In the genomic region with DNA sequence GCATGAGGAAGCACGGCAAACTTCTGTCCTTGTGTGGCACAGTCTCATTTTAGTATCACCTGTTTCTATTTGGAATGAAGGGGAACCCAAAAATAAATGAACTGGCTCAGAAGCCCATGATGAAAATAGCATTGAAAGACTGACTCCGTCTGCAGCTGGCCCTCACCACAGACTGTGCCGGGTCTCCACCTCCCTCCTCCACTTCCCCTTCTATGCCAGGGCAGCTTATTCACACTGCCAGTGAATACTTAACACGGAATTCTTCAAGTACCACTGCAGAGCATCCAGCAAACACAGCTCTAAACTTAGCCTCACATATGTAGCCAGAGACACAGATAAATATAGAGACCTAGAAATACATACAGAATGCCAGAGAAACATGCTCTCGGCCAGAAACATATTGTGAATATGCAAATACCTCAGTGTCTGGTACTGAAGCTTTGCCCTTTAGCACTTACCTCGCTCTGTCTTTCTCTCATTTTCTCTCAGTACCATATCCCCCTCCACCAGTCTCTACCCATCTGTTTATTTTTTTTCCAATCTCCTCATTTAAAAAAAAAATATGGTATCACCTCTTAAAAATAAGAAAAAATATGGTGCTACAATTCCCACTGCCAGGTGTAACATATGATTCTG, we compare ENCODE assay signal across 13 mouse cellular contexts.
DNase-seq lines count a peak whose midpoint lies in the region; ATAC-seq and TF ChIP-seq lines count a peak whose summit lies in the region.
"Had no signal": no experiment of that assay in that cellular context is flagged by ENCODE, and none has a peak within 500 bp of the region (broad histone marks: within the 10 kb centered on the region; RNA-seq: fewer than 3 reads in every experiment).

No protein-coding gene starts in this region.

- H3K27me3 ChIP-seq in cerebellum, adult 2 months (ENCODE audit: control insufficient read depth, insufficient read depth, low read length) = no peaks in the 10 kb centered on the region
- H3K27me3 ChIP-seq: liver, embryonic 15.5 days had no signal

- no peak for TF ChIP-seq POLR2A in cerebellum, adult 2 months (IDR thresholded peaks at IDR 0.05; ENCODE audit: borderline replicate concordance, insufficient read depth, low read length)

- WGBS in cerebellum, adult 2 months = 43% methylated on average over 6 of the region's 6 CpGs

- H3K4me1 ChIP-seq in cerebellum, adult 2 months (ENCODE audit: control insufficient read depth, insufficient read depth, low read length) = no peaks in the 10 kb centered on the region
- H3K4me1 ChIP-seq: liver, embryonic 15.5 days had no signal

- intact Hi-C loops in heart, postnatal 25 days (cut with DNase I) = loop anchor here (2.0 kb wide), 1 partner anchor 60 kb away; no protein-coding TSS in a partner anchor

- TF ChIP-seq CTCF in cerebellum, adult 2 months (IDR thresholded peaks at IDR 0.05; ENCODE audit: borderline replicate concordance, insufficient read depth, low read depth, low read length) = no peak

- DNase-seq in layer of hippocampus, adult 9-11 months = peak; percentile 47
- no peak for DNase-seq in layer of hippocampus, adult 8-10 months (ENCODE audit: low spot score in 2 of 2)
- peak; percentile 15 to 18 for DNase-seq in frontal cortex, postnatal 14 days (ENCODE audit: low spot score in 2 of 2)
- peak; percentile 15 for DNase-seq in heart, postnatal 25 days (ENCODE audit: low spot score)
- DNase-seq in right cerebral cortex, postnatal 25 days = peak; percentile 49
- no peak for DNase-seq in cerebellum, adult 2 months
- no peak for DNase-seq in cerebellum, adult 9-11 months
- DNase-seq: cerebellum, adult 18-20 months; thymus, postnatal 4 days had no signal

- no peak overlapping the region for H3K27ac ChIP-seq in cerebellum, adult 2 months (ENCODE audit: insufficient read depth, low read length)
- H3K27ac ChIP-seq: hindbrain, postnatal 0 days; liver, embryonic 15.5 days had no signal

- ATAC-seq in megakaryocyte-erythroid progenitor cell, adult 5-6 weeks (replicated peaks; ENCODE audit: low FRiP score, low TSS enrichment, poor library complexity, severe bottlenecking) = no peak
- ATAC-seq: hindbrain, postnatal 0 days had no signal

- H3K4me3 ChIP-seq in cerebellum, adult 2 months (replicated peaks; ENCODE audit: insufficient read depth, low read depth, low read length) = no peak overlapping the region
- H3K4me3 ChIP-seq: erythroblast, embryonic 14.5 days; liver, embryonic 15.5 days had no signal

Comparison
In these comparisons a context has a peak if more than half of its experiments do, and no peak if none do; other contexts are left out.
1. DNase-seq: peak in layer of hippocampus, adult 9-11 months (single experiment), frontal cortex, postnatal 14 days (2 of 2), heart, postnatal 25 days (single experiment) and right cerebral cortex, postnatal 25 days (single experiment); none in layer of hippocampus, adult 8-10 months (0 of 2), cerebellum, adult 2 months (0 of 2) and cerebellum, adult 9-11 months (single experiment).